Mouse (Mus musculus): ENCODE data around the gene Dr1. TPM values are rescaled to one million over a fixed set of nuclear protein-coding genes. Genes with fewer than 3 reads are reported as not detected.

Gene Dr1
- polyA plus RNA-seq, 1 experiment from 2014 or later: 57.7 TPM

Other genes with a start within 250 kb of the Dr1 start
- gene Mtf2, start 203.2 kb upstream of the Dr1 start, polyA plus RNA-seq (2014; fragmentation: Nextera tagmentation; extraction: Ambion mirVana): 151 and 155 TPM in 2 replicates
- 27.3 and 35.0 TPM in 2 replicates for gene Tmed5, start 136.3 kb upstream of the Dr1 start, polyA plus RNA-seq (2014; fragmentation: Nextera tagmentation; extraction: Ambion mirVana)
- gene Ccdc18, start 136.0 kb upstream of the Dr1 start, polyA plus RNA-seq (2014; fragmentation: Nextera tagmentation; extraction: Ambion mirVana): 10.9 and 12.2 TPM in 2 replicates
- gene Pigg, start 43.7 kb downstream of the Dr1 start, polyA plus RNA-seq (2014; fragmentation: Nextera tagmentation; extraction: Ambion mirVana): 2.7 and 3.2 TPM in 2 replicates
- 0.13 and 0.15 TPM in 2 replicates for gene Gm42517, start 99.0 kb downstream of the Dr1 start, polyA plus RNA-seq (2014; fragmentation: Nextera tagmentation; extraction: Ambion mirVana)
- 0.14 TPM in 1 of 2 replicates, not detected in the other for gene Pde6b, start 119.5 kb downstream of the Dr1 start, polyA plus RNA-seq (2014; fragmentation: Nextera tagmentation; extraction: Ambion mirVana)
- gene Atp5k, start 165.6 kb downstream of the Dr1 start, polyA plus RNA-seq (2014; fragmentation: Nextera tagmentation; extraction: Ambion mirVana): 364 and 390 TPM in 2 replicates
- not detected in 2 replicates for gene Mfsd7a, start 180.0 kb downstream of the Dr1 start, polyA plus RNA-seq (2014; fragmentation: Nextera tagmentation; extraction: Ambion mirVana)
- 31.8 and 33.1 TPM in 2 replicates for gene Pcgf3, start 192.3 kb downstream of the Dr1 start, polyA plus RNA-seq (2014; fragmentation: Nextera tagmentation; extraction: Ambion mirVana)

Data from hindbrain, embryonic 11.5 days (tissue).